Comparison of ENCODE assay signal across 7 mouse cellular contexts in genomic region chr12:110600225-110600991, GRCm38 (mm10). TPM values are rescaled to one million over a fixed set of nuclear protein-coding genes. Genes with fewer than 3 reads are reported as not detected.
DNase-seq lines count a peak whose midpoint lies in the region; ATAC-seq lines count a peak whose summit lies in the region.

No protein-coding gene starts in this region.

- H3K27me3 ChIP-seq in embryonic facial prominence, embryonic 12.5 days: no peaks in the 10 kb centered on the region
- H3K27me3 ChIP-seq in hindbrain, embryonic 12.5 days: peaks cover 11% of the 10 kb centered on the region
- H3K27me3 ChIP-seq in midbrain, embryonic 14.5 days (ENCODE audit: control insufficient read depth, insufficient read depth, low read length): no peaks in the 10 kb centered on the region

- no peak overlapping the region for H3K27ac ChIP-seq in embryonic facial prominence, embryonic 12.5 days
- no peak overlapping the region for H3K27ac ChIP-seq in hindbrain, embryonic 12.5 days
- H3K27ac ChIP-seq in midbrain, embryonic 14.5 days (replicated peaks; ENCODE audit: low read depth, low read length): no peak overlapping the region

- peak overlapping the region; percentile 92 for H3K4me2 ChIP-seq in embryonic facial prominence, embryonic 12.5 days (replicated peaks)
- H3K4me2 ChIP-seq in hindbrain, embryonic 12.5 days (replicated peaks): peak overlapping the region; percentile 91
- peak overlapping the region; percentile 86 for H3K4me2 ChIP-seq in midbrain, embryonic 14.5 days (ENCODE audit: low read length)

- ATAC-seq in embryonic facial prominence, embryonic 12.5 days (ENCODE audit: insufficient number of reproducible peaks, insufficient read depth, low FRiP score, low TSS enrichment): no peak
- peak; percentile 18 for ATAC-seq in hindbrain, embryonic 12.5 days (ENCODE audit: low FRiP score)
- ATAC-seq in midbrain, embryonic 14.5 days (ENCODE audit: low FRiP score, low TSS enrichment): no peak

- 56% methylated on average over 13 of the region's 13 CpGs for WGBS in embryonic facial prominence, embryonic 12.5 days
- WGBS in hindbrain, embryonic 12.5 days: 56% methylated on average over 13 of the region's 13 CpGs
- WGBS in midbrain, embryonic 14.5 days: 60% methylated on average over 13 of the region's 13 CpGs

- no peaks in the 10 kb centered on the region for H3K36me3 ChIP-seq in embryonic facial prominence, embryonic 12.5 days
- H3K36me3 ChIP-seq in hindbrain, embryonic 12.5 days: no peaks in the 10 kb centered on the region
- no peaks in the 10 kb centered on the region; the same call in 1 of the 2 replicates for H3K36me3 ChIP-seq in midbrain, embryonic 14.5 days (ENCODE audit: control insufficient read depth, insufficient read depth, low read length)

- no peaks in the 10 kb centered on the region for H3K9me3 ChIP-seq in embryonic facial prominence, embryonic 12.5 days
- no peaks in the 10 kb centered on the region for H3K9me3 ChIP-seq in hindbrain, embryonic 12.5 days (replicated peaks)
- no peaks in the 10 kb centered on the region for H3K9me3 ChIP-seq in midbrain, embryonic 14.5 days (ENCODE audit: control insufficient read depth, low read length)

- H3K4me1 ChIP-seq in embryonic facial prominence, embryonic 12.5 days: peaks cover 18% of the 10 kb centered on the region
- peaks cover 31% of the 10 kb centered on the region for H3K4me1 ChIP-seq in hindbrain, embryonic 12.5 days
- H3K4me1 ChIP-seq in midbrain, embryonic 14.5 days (ENCODE audit: control insufficient read depth, insufficient read depth, low read length): peaks cover 29% of the 10 kb centered on the region

- peak overlapping the region; percentile 95 for H3K4me3 ChIP-seq in embryonic facial prominence, embryonic 12.5 days
- H3K4me3 ChIP-seq in hindbrain, embryonic 12.5 days: peak overlapping the region; percentile 99
- peak overlapping the region; percentile 97 for H3K4me3 ChIP-seq in midbrain, embryonic 14.5 days (replicated peaks; ENCODE audit: low read depth, low read length)

- DNase-seq in layer of hippocampus, postnatal 10 days (ENCODE audit: low spot score in 2 of 2): peak; percentile 16 to 45
- DNase-seq in layer of hippocampus, postnatal 25 days (ENCODE audit: extremely low spot score in 1 of 2, low spot score in 1 of 2): no peak
- DNase-seq in midbrain, embryonic 14.5 days: no peak
- no peak for DNase-seq in spleen, postnatal 14 days (ENCODE audit: low spot score in 2 of 2)
- no peak for DNase-seq in thymus, postnatal 14 days

- peak overlapping the region; percentile 94; the same call in 1 of the 2 replicates for H3K9ac ChIP-seq in embryonic facial prominence, embryonic 12.5 days
- H3K9ac ChIP-seq in hindbrain, embryonic 12.5 days: 0 out of 2 replicates have a peak overlapping the region, but pooled peaks have one; percentile 10
- H3K9ac ChIP-seq in midbrain, embryonic 14.5 days (replicated peaks; ENCODE audit: low read length): peak overlapping the region; percentile 98; the same call in 1 of the 2 replicates

RNA-seq across cellular contexts. Expression of gene Dync1h1, which starts 0.8 kb away (rescaled TPM):
- total RNA-seq in layer of hippocampus, postnatal 10 days (2021): 100 to 1,000 TPM; 310 to 332 TPM
- 100 to 1,000 TPM; 263 to 299 TPM for total RNA-seq in layer of hippocampus, postnatal 25 days (2021)
- 57.2 and 60.5 TPM in 2 replicates for polyA plus RNA-seq in embryonic facial prominence, embryonic 12.5 days (2016; fragmentation: Nextera tagmentation; extraction: Ambion mirVana)
- polyA plus RNA-seq in hindbrain, embryonic 12.5 days (2016; fragmentation: Nextera tagmentation; extraction: Ambion mirVana): 81.7 and 96.4 TPM in 2 replicates
- 122 and 129 TPM in 2 replicates for polyA plus RNA-seq in midbrain, embryonic 14.5 days (2014; fragmentation: Nextera tagmentation; extraction: Ambion mirVana)

Comparison
In these comparisons a context has a peak if more than half of its experiments do, and no peak if none do; other contexts are left out.
1. DNase-seq: peak in layer of hippocampus, postnatal 10 days (2 of 2); none in layer of hippocampus, postnatal 25 days (0 of 2), midbrain, embryonic 14.5 days (single experiment), spleen, postnatal 14 days (0 of 2) and thymus, postnatal 14 days (single experiment).
2. H3K9ac ChIP-seq: peak in every context shown above with its lines; median percentile 98 in midbrain, embryonic 14.5 days; 94 in embryonic facial prominence, embryonic 12.5 days; 10 in hindbrain, embryonic 12.5 days.
3. Peak in every context shown above with its lines, with median percentiles within 50 percentile points of each other: H3K4me2 ChIP-seq and H3K4me3 ChIP-seq.